Mouse (Mus musculus) monocyte, adult 59 days (primary cell): ENCODE measurements around the gene Fam168a. TPM values are rescaled to one million over a fixed set of nuclear protein-coding genes. Genes with fewer than 3 reads are reported as not detected.

Source experiments
- total RNA-seq, 2 experiments: library from RNA; stranded (reverse); gene quantifications; one replicate each; pipeline ENCODE4 v1.2.4; 2023

Fam168a gene
- total RNA-seq: 100 to 1,000 TPM in 1 of 2 experiments, 10 to 100 TPM in 1; 94.2 to 127 TPM

GRCm38 (mm10) chr7:100706143-100706841 lies at the start of gene Fam168a:
Fam168a (plus strand) TSS chr7:100706635.

GRCm38 (mm10) chr7:100662231-100662630 lies 44.2 kb upstream of the Fam168a start, which contains the start of gene Plekhb1:
Plekhb1 (minus strand) TSS chr7:100662414.

GRCm38 (mm10) chr7:100862828-100863638 lies 156.6 kb downstream of the Fam168a start, which contains the start of gene Relt:
Relt (minus strand) TSS chr7:100863446.

Other genes starting within 250 kb of the Fam168a start
- gene Ucp3, start 233.6 kb upstream of the Fam168a start, total RNA-seq: 1 to 10 TPM; 1.6 to 1.7 TPM
- 1,000 to 10,000 TPM; 2,063 to 2,242 TPM for gene Ucp2, start 213.3 kb upstream of the Fam168a start, total RNA-seq
- gene Dnajb13, start 191.7 kb upstream of the Fam168a start, total RNA-seq: 1 to 10 TPM; 4.0 to 7.6 TPM
- gene Coa4, start 169.6 kb upstream of the Fam168a start, total RNA-seq: 10 to 100 TPM; 16.7 to 16.8 TPM
- 10 to 100 TPM; 47.9 to 58.9 TPM for gene Rab6a, start 99.2 kb upstream of the Fam168a start, total RNA-seq
- 10 to 100 TPM; 27.4 to 31.5 TPM for gene Mrpl48, start 98.3 kb upstream of the Fam168a start, total RNA-seq
- not detected for gene Plekhb1, start 44.2 kb upstream of the Fam168a start, total RNA-seq
- 100 to 1,000 TPM in 1 of 2 experiments, 10 to 100 TPM in 1; 85.1 to 110 TPM for gene Relt, start 156.8 kb downstream of the Fam168a start, total RNA-seq
- gene Arhgef17, start 225.5 kb downstream of the Fam168a start, total RNA-seq: under 1 TPM; 0.30 to 0.39 TPM